Mouse (Mus musculus): Measurements from ENCODE around the gene Zbtb46.

DNA sequence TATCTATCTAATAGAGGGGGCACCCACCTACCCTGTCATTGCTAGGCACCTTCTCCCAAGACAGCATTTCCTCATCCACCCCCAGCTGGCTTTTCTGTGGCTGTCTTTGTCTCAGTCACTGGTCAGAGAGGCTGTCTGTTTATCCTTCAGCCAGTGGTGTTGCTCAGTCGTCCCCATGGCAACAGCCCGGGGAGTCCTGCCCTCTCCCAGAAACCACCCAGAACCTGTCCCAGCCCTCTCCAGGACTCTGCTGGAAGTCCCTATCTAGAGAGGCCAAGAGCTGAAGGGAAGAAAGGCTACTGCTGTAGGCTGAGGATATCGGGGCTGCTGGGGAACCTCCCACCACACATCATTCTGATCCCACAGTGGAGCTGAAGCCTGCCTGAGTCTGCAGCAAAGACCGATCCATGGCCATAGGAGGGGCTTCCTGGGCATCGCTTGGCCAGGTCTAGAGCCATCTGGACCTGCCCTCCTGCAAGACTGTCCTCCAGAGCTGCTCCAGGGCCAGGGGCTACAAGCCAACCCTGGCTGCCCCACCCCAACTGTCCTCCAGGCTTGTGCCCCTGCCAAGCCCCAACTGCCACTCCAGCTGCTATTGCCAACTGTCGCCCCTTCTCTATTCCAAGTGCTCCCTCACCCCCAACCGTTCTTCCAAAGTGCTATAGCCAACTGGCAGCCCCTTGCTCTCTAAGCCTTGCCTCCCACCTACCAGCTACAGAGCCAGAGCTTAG lies 3.9 kb upstream of the Zbtb46 start:
- TF ChIP-seq POLR2A (IDR thresholded peaks at IDR 0.05; ENCODE audit: borderline replicate concordance, low read depth, low read length) (no peak), CTCF (IDR thresholded peaks at IDR 0.05; ENCODE audit: low read depth, low read length) (no peak)
